Mouse (Mus musculus): ENCODE data around the gene Mrgprh. TPM values are rescaled to one million over a fixed set of nuclear protein-coding genes. Genes with fewer than 3 reads are reported as not detected.
A peak's percentile ranks its signal among the peaks of the same experiment; 100 is the strongest.

Mrgprh gene
- polyA plus RNA-seq, 1 experiment from 2014 or later, result not detected

DNA sequence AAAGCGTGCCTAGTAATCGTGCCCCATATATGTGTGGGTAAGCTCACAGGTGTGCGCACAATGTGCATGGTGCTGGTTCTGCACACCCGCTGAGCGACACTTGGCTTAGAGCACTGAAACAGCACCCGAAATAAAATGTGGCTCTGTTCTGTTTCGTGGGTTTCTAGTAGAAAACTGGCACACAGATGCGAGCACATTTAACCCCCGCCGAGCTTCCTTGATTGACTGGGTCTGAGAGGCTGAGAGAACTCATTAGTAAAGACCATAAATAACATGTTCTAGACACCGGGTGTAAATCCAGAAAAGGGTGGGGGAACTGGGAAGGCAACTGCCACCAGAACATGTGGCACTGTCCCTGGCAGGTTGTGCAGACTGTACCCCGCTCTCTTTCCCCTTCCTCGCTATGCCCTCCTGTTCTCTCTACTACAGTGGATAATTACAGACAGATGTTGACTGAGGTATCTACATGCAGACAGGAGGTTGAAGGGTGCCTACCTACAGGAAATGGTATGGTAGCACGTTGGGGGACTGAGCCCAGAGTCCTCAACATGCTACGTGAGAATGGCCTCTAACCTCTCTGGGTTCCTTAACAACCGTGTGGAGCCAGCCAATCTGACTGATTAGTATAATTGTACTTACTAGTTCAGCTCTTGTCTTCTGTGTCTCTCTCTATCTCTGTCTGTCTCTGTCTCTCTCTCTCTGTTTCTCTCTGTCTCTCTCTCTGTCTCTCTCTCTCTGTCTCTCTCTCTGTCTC, 3.4 kb upstream of the Mrgprh start:
- ATAC-seq (no peak), DNase-seq (ENCODE audit: low spot score) (no peak)
- Histone ChIP-seq H3K4me3 (ENCODE audit: low read depth, low read length) (no peak overlapping the region), H3K36me3 (ENCODE audit: insufficient read depth, low read length) (no peaks in the 10 kb centered on the region), H3K9me3 (ENCODE audit: low read length) (no peaks in the 10 kb centered on the region), H3K4me1 (ENCODE audit: insufficient read depth, low read depth, low read length) (no peaks in the 10 kb centered on the region), H3K27ac (ENCODE audit: low read length) (no peak overlapping the region), H3K4me2 (replicated peaks; ENCODE audit: low read depth, low read length) (no peak overlapping the region), H3K27me3 (replicated peaks; ENCODE audit: insufficient read depth, low read length) (0 out of 2 replicates have a peak, but pooled peaks cover 4% of the 10 kb centered on the region), H3K9ac (replicated peaks; ENCODE audit: low read depth) (no peak overlapping the region)
- TF ChIP-seq CTCF (IDR thresholded peaks at IDR 0.05), result no peak
- no peak for TF ChIP-seq EP300 (IDR thresholded peaks at IDR 0.05)
- whole genome bisulfite sequencing, result 68% methylated on average over 16 of the region's 16 CpGs

DNA sequence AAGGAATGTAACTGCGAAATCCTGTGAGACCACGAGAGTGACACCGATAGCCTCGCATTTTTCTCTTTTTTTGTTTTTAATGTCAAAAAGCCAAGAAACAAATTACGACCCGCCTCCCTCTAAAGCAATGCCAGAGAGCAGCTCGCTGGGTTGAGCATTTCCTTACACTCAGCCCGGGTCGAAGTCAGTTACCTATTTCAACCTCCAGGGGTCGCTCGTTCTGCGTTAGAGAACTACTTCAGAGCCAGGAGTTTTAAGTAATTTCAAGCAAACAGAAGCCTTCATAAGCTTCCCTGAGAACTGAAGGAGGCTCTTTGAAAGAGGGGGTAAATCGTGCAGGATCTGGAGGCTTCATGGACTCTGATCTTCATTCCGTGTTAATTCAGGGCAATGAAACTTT, 4.3 kb downstream of the Mrgprh start:
- Histone ChIP-seq H3K4me3 (ENCODE audit: low read depth, low read length) (no peak overlapping the region), H3K4me1 (ENCODE audit: insufficient read depth, low read depth, low read length) (no peaks in the 10 kb centered on the region), H3K27ac (ENCODE audit: low read length) (no peak overlapping the region), H3K36me3 (ENCODE audit: insufficient read depth, low read length) (no peaks in the 10 kb centered on the region), H3K9me3 (ENCODE audit: low read length) (no peaks in the 10 kb centered on the region), H3K9ac (replicated peaks; ENCODE audit: low read depth) (no peak overlapping the region), H3K27me3 (replicated peaks; ENCODE audit: insufficient read depth, low read length) (no peaks in the 10 kb centered on the region), H3K4me2 (replicated peaks; ENCODE audit: low read depth, low read length) (peak overlapping the region; percentile 44)
- peak; percentile 85 for ATAC-seq
- TF ChIP-seq EP300 (IDR thresholded peaks at IDR 0.05) (no peak), CTCF (IDR thresholded peaks at IDR 0.05) (peak; percentile 89)
- whole genome bisulfite sequencing, result 3% methylated on average over 14 of the region's 14 CpGs
- peak; percentile 93 for DNase-seq (ENCODE audit: low spot score)

DNA sequence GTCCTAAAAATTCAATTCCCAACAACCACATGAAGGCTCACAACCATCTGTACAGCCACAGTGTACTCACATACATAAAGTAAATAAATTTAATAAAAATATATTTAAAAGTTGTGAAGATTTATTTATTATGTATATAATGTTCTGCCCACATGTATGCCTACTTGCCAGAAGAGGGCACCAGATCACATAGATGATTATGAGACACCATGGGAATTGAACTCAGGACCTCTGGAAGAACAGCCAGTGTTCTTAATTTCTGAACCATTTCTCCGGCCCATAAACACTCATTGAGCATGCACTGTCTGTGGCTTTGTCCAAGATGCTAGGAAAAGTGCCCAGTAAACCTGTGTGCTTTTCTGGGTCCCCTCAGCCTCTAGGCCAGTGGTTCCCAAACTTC, 5.4 kb downstream of the Mrgprh start:
- Histone ChIP-seq H3K27ac (ENCODE audit: low read length) (no peak overlapping the region), H3K9me3 (ENCODE audit: low read length) (no peaks in the 10 kb centered on the region), H3K4me3 (ENCODE audit: low read depth, low read length) (no peak overlapping the region), H3K4me2 (replicated peaks; ENCODE audit: low read depth, low read length) (no peak overlapping the region), H3K36me3 (ENCODE audit: insufficient read depth, low read length) (no peaks in the 10 kb centered on the region), H3K27me3 (replicated peaks; ENCODE audit: insufficient read depth, low read length) (no peaks in the 10 kb centered on the region), H3K4me1 (ENCODE audit: insufficient read depth, low read depth, low read length) (no peaks in the 10 kb centered on the region), H3K9ac (replicated peaks; ENCODE audit: low read depth) (no peak overlapping the region)
- ATAC-seq (no peak), DNase-seq (ENCODE audit: low spot score) (no peak)
- 93% methylated on average over 1 of the region's 1 CpGs for WGBS
- TF ChIP-seq CTCF (IDR thresholded peaks at IDR 0.05) (peak; percentile 28), EP300 (IDR thresholded peaks at IDR 0.05) (no peak)

DNA sequence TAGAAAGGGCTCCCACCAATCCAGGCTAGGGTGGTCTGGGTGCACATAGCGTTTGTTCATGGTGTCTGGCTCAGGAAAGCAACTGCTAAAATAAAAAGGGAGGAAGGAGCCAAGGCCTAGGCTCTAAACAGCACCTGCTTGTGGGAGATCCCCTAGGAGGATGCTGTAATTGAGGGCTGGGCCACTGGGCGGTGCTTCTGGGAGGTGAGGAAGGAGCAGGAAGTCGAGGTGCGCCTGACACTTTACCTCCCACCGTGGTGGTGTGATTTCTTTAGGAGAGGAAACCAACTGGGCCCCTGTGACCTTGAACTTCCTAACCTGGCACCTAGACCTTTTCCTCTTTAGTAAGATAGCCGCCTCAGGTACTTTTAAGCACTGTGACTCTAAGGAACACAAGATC, 10.8 kb downstream of the Mrgprh start:
- H3K4me2 ChIP-seq (replicated peaks; ENCODE audit: low read depth, low read length), result no peak overlapping the region
- ATAC-seq (0 out of 2 replicates have a peak, but pooled peaks have one; percentile 50), DNase-seq (ENCODE audit: low spot score) (peak; percentile 11)
- no peak overlapping the region for H3K27ac ChIP-seq (ENCODE audit: low read length)
- H3K27me3 ChIP-seq (replicated peaks; ENCODE audit: insufficient read depth, low read length), result no peaks in the 10 kb centered on the region
- H3K4me1 ChIP-seq (ENCODE audit: insufficient read depth, low read depth, low read length), result no peaks in the 10 kb centered on the region
- no peaks in the 10 kb centered on the region for H3K9me3 ChIP-seq (ENCODE audit: low read length)
- H3K9ac ChIP-seq (replicated peaks; ENCODE audit: low read depth), result no peak overlapping the region
- 41% methylated on average over 6 of the region's 6 CpGs for WGBS
- no peaks in the 10 kb centered on the region for H3K36me3 ChIP-seq (ENCODE audit: insufficient read depth, low read length)
- no peak overlapping the region for H3K4me3 ChIP-seq (ENCODE audit: low read depth, low read length)
- no peak for TF ChIP-seq EP300 (IDR thresholded peaks at IDR 0.05)
- TF ChIP-seq CTCF (IDR thresholded peaks at IDR 0.05), result peak; percentile 7; the same call in 1 of the 2 replicates

DNA sequence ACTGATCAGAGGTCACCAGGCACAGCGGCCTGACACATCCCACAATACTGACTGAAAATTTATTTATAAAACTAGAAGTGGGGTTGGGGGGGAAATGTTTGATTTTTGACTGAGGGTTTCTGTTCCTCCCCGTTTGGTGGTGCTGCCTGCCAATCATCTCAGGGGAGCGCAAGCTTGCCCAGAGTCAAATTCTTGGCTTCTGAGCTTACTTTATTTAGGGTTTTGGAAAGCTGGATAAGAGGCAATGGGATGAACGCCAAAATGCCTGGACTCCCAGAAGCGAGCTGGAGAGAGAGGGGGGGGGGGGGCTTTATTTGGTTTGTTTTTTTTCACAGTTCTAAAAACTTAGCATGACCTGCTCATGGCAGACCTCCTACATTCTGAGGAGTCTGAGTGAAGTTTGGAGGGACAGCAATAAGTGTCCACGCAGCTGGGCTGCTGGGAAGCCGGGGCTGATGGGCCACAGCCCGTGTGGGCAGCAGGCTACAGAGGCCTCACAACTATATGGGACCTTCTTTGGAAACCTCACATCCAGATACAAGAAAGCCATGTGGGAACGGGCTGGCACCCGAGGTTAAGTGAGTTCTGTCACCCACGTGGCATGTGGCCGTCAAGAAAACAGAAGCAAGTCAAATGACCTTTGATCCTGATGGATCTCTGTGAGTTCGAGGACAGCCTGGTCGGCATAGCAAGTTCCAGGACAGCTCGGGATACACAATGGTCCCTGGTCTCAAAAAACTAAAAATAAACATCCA, 11.4 kb downstream of the Mrgprh start:
- DNase-seq (ENCODE audit: low spot score) (peak; percentile 43), ATAC-seq (peak; percentile 38)
- WGBS, result 47% methylated on average over 15 of the region's 15 CpGs
- Histone ChIP-seq H3K4me2 (replicated peaks; ENCODE audit: low read depth, low read length) (no peak overlapping the region), H3K4me1 (ENCODE audit: insufficient read depth, low read depth, low read length) (no peaks in the 10 kb centered on the region), H3K9me3 (ENCODE audit: low read length) (no peaks in the 10 kb centered on the region), H3K36me3 (ENCODE audit: insufficient read depth, low read length) (no peaks in the 10 kb centered on the region), H3K27me3 (replicated peaks; ENCODE audit: insufficient read depth, low read length) (no peaks in the 10 kb centered on the region), H3K4me3 (ENCODE audit: low read depth, low read length) (no peak overlapping the region), H3K27ac (ENCODE audit: low read length) (no peak overlapping the region), H3K9ac (replicated peaks; ENCODE audit: low read depth) (no peak overlapping the region)
- TF ChIP-seq CTCF (IDR thresholded peaks at IDR 0.05), result no peak
- TF ChIP-seq EP300 (IDR thresholded peaks at IDR 0.05), result no peak

DNA sequence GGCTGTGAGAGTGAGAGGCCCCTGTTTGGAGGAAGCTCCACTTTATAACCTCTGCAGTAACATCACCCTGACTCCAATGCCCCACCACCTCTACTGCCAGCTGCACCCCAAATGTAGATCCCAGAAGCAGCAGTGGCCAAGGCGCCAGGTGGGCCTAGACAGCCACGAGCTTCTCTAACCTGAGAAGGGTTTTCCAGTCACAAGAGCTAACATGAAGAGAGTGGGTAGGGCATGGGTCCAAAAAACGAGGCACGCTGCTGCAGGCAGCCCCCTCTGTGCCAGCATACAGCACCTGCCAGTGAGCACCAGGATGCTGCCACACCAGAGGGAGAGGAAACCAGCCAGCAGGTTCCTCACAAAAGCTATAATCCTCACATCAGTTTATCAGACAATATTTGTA, 15.2 kb downstream of the Mrgprh start:
- H3K36me3 ChIP-seq (ENCODE audit: insufficient read depth, low read length), result no peaks in the 10 kb centered on the region
- WGBS, result 72% methylated on average over 4 of the region's 4 CpGs
- no peak overlapping the region for H3K4me2 ChIP-seq (replicated peaks; ENCODE audit: low read depth, low read length)
- H3K27ac ChIP-seq (ENCODE audit: low read length), result no peak overlapping the region
- no peak for TF ChIP-seq EP300 (IDR thresholded peaks at IDR 0.05)
- no peak for TF ChIP-seq CTCF (IDR thresholded peaks at IDR 0.05)
- DNase-seq (ENCODE audit: low spot score) (no peak), ATAC-seq (no peak)
- no peaks in the 10 kb centered on the region for H3K27me3 ChIP-seq (replicated peaks; ENCODE audit: insufficient read depth, low read length)
- H3K9me3 ChIP-seq (ENCODE audit: low read length), result no peaks in the 10 kb centered on the region
- H3K9ac ChIP-seq (replicated peaks; ENCODE audit: low read depth), result no peak overlapping the region
- no peaks in the 10 kb centered on the region for H3K4me1 ChIP-seq (ENCODE audit: insufficient read depth, low read depth, low read length)
- H3K4me3 ChIP-seq (ENCODE audit: low read depth, low read length), result no peak overlapping the region
